Mouse (Mus musculus) liver, postnatal 0 days (tissue): ENCODE measurements around the gene Ngef. TPM values are rescaled to one million over a fixed set of nuclear protein-coding genes. Genes with fewer than 3 reads are reported as not detected.
"Not testable (repeated sequence)": the region's sequence is repeated elsewhere in the genome, so short reads cannot be mapped to it uniquely, and the experiment has no call there.

Experiments
- ATAC-seq: fragments of 200-750 bp; cut with Nextera tagmentation; 2 replicates; pipeline ENCODE4 v1.8.0; 2017; ENCODE audit warnings: mild to moderate bottlenecking, moderate library complexity
- DNase-seq: peaks from one replicate; pipeline ENCODE4 v3.0.0-alpha.2; 2016
- H3K27ac ChIP-seq: fragments of 300-500 bp; sonication (generic); 2 replicates; pipeline ENCODE4 v1.5.1; 2014; ENCODE audit warnings: antibody characterized with exemption, moderate library complexity, mild to moderate bottlenecking, low read depth
- H3K27me3 ChIP-seq: fragments of 300-500 bp; sonication (generic); 2 replicates; pipeline ENCODE4 v1.6.1; 2014; ENCODE audit warnings: low read length, control low read depth, mixed read lengths; ENCODE audit not compliant: insufficient read depth
- H3K36me3 ChIP-seq: fragments of 300-500 bp; sonication (generic); replicated peaks from 2 replicates; pipeline ENCODE4 v1.6.1; 2014; ENCODE audit warnings: mild to moderate bottlenecking, control low read depth, low read length, moderate library complexity, mixed read lengths; ENCODE audit not compliant: insufficient read depth
- H3K4me1 ChIP-seq: fragments of 300-500 bp; sonication (generic); 2 replicates; pipeline ENCODE4 v1.6.1; 2014; ENCODE audit warnings: antibody characterized with exemption, mild to moderate bottlenecking, control low read depth; ENCODE audit not compliant: insufficient read depth
- H3K4me2 ChIP-seq: fragments of 300-500 bp; sonication (generic); 2 replicates; pipeline ENCODE4 v1.6.1; 2014; ENCODE audit warnings: low read depth, mild to moderate bottlenecking, low read length, moderate library complexity, mixed read lengths
- H3K4me3 ChIP-seq: fragments of 300-500 bp; sonication (generic); 2 replicates; pipeline ENCODE4 v1.5.1; 2014; ENCODE audit warnings: low read depth, low read length
- H3K9ac ChIP-seq: fragments of 300-500 bp; sonication (generic); replicated peaks from 2 replicates; pipeline ENCODE4 v1.6.1; 2014; ENCODE audit warnings: mild to moderate bottlenecking, moderate library complexity
- H3K9me3 ChIP-seq: fragments of 300-500 bp; sonication (generic); 2 replicates; pipeline ENCODE4 v1.6.1; 2016; ENCODE audit warnings: mild to moderate bottlenecking, control low read depth, low read length, mixed read lengths
- CTCF ChIP-seq: sonication (generic); IDR thresholded peaks from 2 replicates; pipeline ENCODE4 v1.5.1; 2016; ENCODE audit warnings: antibody characterized with exemption, low read depth
- EP300 ChIP-seq: IDR thresholded peaks from 2 replicates; pipeline ENCODE4 v1.6.1; 2016; ENCODE audit warnings: antibody characterized with exemption, low read depth, mild to moderate bottlenecking
- WGBS: fragments of 180-500 bp; shearing (Covaris S2); extraction: QIAGEN DNeasy Blood & Tissue Kit; methylation state at CpG from one replicate; pipeline ENCODE4 v1.1.7; 2014; ENCODE audit not compliant: insufficient replicate concordance; 5-methylcytosine and 5-hydroxymethylcytosine counted together
- polyA plus RNA-seq: library from polyadenylated mRNA; unstranded; fragments of >200 nt; fragmentation: Nextera tagmentation; extraction: Ambion mirVana; gene quantifications from 2 replicates; pipeline ENCODE4 v1.2.1, GENCODE M21; 2015

Gene Ngef
- polyA plus RNA-seq, 1 experiment from 2014 or later: 5.6 TPM

GRCm38 (mm10) chr1:87482546-87482945 lies 91.1 kb downstream of the Ngef start:
- Histone ChIP-seq H3K4me3 (no peak overlapping the region), H3K27me3 (no peaks in the 10 kb centered on the region), H3K9ac (no peak overlapping the region), H3K4me1 (no peaks in the 10 kb centered on the region), H3K36me3 (0 out of 2 replicates have a peak, but pooled peaks cover 4% of the 10 kb centered on the region), H3K27ac (no peak overlapping the region), H3K4me2 (no peak overlapping the region), H3K9me3 (no peaks in the 10 kb centered on the region)
- no peak for DNase-seq
- ATAC-seq: no peak
- TF ChIP-seq EP300 (no peak), CTCF (no peak)
- WGBS: 83% methylated on average over 4 of the region's 4 CpGs

- no peak for DNase-seq
- H3K27me3 ChIP-seq: peaks cover 8% of the 10 kb centered on the region; the same call in 1 of the 2 replicates
- H3K36me3 ChIP-seq: 0 out of 2 replicates have a peak, but pooled peaks cover under 1% of the 10 kb centered on the region
- WGBS: 8% methylated on average over 37 of the region's 42 CpGs
- H3K9ac ChIP-seq: no peak overlapping the region
- TF ChIP-seq EP300 (no peak), CTCF (no peak)
- no peak overlapping the region for H3K4me2 ChIP-seq
- peaks cover 5% of the 10 kb centered on the region for H3K4me1 ChIP-seq
- no peak overlapping the region for H3K27ac ChIP-seq
- ATAC-seq: no peak
- H3K9me3 ChIP-seq: no peaks in the 10 kb centered on the region
- H3K4me3 ChIP-seq: no peak overlapping the region
These were observed 98.4 kb downstream of the Ngef start for GRCm38 (mm10) chr1:87475076-87475895.

- no peak overlapping the region for H3K4me2 ChIP-seq
- H3K4me1 ChIP-seq: peaks cover 5% of the 10 kb centered on the region
- DNase-seq: no peak
- WGBS: 65% methylated on average over 7 of the region's 7 CpGs
- H3K27me3 ChIP-seq: peaks cover 8% of the 10 kb centered on the region; the same call in 1 of the 2 replicates
- no peaks in the 10 kb centered on the region for H3K9me3 ChIP-seq
- H3K36me3 ChIP-seq: no peaks in the 10 kb centered on the region
- no peak overlapping the region for H3K27ac ChIP-seq
- peak; percentile 46; the same call in 1 of the 2 replicates for ATAC-seq
- no peak overlapping the region for H3K4me3 ChIP-seq
- H3K9ac ChIP-seq: no peak overlapping the region
- TF ChIP-seq EP300 (no peak), CTCF (no peak)
These were observed 101.1 kb downstream of the Ngef start for GRCm38 (mm10) chr1:87472576-87472975.

GRCm38 (mm10) chr1:87471914-87472313 lies 101.8 kb downstream of the Ngef start:
- no peak for TF ChIP-seq CTCF
- no peak for TF ChIP-seq EP300
- Histone ChIP-seq H3K27me3 (peaks cover 8% of the 10 kb centered on the region; the same call in 1 of the 2 replicates), H3K4me1 (peaks cover 5% of the 10 kb centered on the region), H3K4me2 (no peak overlapping the region), H3K4me3 (no peak overlapping the region), H3K9me3 (no peaks in the 10 kb centered on the region), H3K9ac (no peak overlapping the region), H3K36me3 (no peaks in the 10 kb centered on the region), H3K27ac (no peak overlapping the region)
- WGBS: 58% methylated on average over 7 of the region's 7 CpGs
- no peak for ATAC-seq
- no peak for DNase-seq

- H3K27ac ChIP-seq, H3K4me2 ChIP-seq, H3K27me3 ChIP-seq, H3K36me3 ChIP-seq, DNase-seq, H3K9me3 ChIP-seq, H3K4me1 ChIP-seq, H3K9ac ChIP-seq, ATAC-seq, H3K4me3 ChIP-seq: not testable (repeated sequence)
- WGBS: 67% methylated on average over 10 of the region's 10 CpGs
These were observed 103.7 kb downstream of the Ngef start, which contains the start of gene Snorc for GRCm38 (mm10) chr1:87469971-87470370. Snorc (plus strand) TSS chr1:87470271.

- ATAC-seq (no peak), DNase-seq (no peak)
- no peaks in the 10 kb centered on the region for H3K36me3 ChIP-seq
- H3K27me3 ChIP-seq: no peaks in the 10 kb centered on the region
- H3K27ac ChIP-seq: no peak overlapping the region
- no peak overlapping the region for H3K4me2 ChIP-seq
- no peak overlapping the region for H3K9ac ChIP-seq
- H3K9me3 ChIP-seq: no peaks in the 10 kb centered on the region
- H3K4me1 ChIP-seq: peaks cover 5% of the 10 kb centered on the region
- WGBS: 54% methylated on average over 6 of the region's 6 CpGs
- TF ChIP-seq CTCF (peak; percentile 45), EP300 (no peak)
- H3K4me3 ChIP-seq: no peak overlapping the region
These were observed 105.3 kb downstream of the Ngef start for GRCm38 (mm10) chr1:87468321-87468720.
